Mouse (Mus musculus) lung, adult 2 months (tissue): ENCODE measurements around the gene Zcchc14.
A peak's percentile ranks its signal among the peaks of the same experiment; 100 is the strongest.

Experiments used
- CTCF ChIP-seq: fragments of 200-500 bp; IDR thresholded peaks from 2 replicates; pipeline ENCODE4 v1.5.1; 2011; ENCODE audit warnings: mild to moderate bottlenecking, low read length, control low read depth; ENCODE audit not compliant: insufficient read depth
- POLR2A ChIP-seq: fragments of 200-500 bp; IDR thresholded peaks from 2 replicates; pipeline ENCODE4 v1.6.1; 2011; ENCODE audit warnings: low read depth, mild to moderate bottlenecking, control low read depth, low read length, borderline replicate concordance; ENCODE audit errors: extremely low read depth

DNA sequence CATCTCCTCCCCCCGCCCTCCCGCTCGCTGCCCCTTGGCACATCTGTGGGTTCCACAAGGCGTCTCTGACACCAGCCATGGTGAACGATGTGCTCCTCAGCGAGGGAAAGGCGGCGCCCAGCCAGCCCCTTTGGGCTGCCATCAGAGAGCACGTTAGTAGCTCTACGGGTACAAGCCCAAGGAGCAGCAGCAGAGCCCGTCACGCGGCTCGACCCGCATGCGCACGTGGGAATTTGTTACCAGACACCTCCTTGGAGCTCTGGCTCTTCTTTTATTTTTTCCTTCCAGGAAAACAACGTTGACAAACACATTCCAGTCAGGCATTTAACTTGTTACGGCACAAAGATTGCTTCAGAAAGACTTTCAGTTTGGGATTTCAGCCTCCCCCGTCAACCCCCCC, 23.0 kb upstream of the Zcchc14 start:
- TF ChIP-seq POLR2A (peak; percentile 33; the same call in 1 of the 2 replicates), CTCF (no peak)
